Mouse (Mus musculus) embryonic facial prominence, embryonic 13.5 days (tissue): ENCODE results near the gene Irf2. TPM values are rescaled to one million over a fixed set of nuclear protein-coding genes. Genes with fewer than 3 reads are reported as not detected.
"Not testable (repeated sequence)": the region's sequence is repeated elsewhere in the genome, so short reads cannot be mapped to it uniquely, and the experiment has no call there.

Experiments used
- ATAC-seq: fragments of 200-750 bp; cut with Nextera tagmentation; 2 replicates; pipeline ENCODE4 v1.8.0; 2017; ENCODE audit warnings: low read depth; ENCODE audit not compliant: insufficient number of reproducible peaks, insufficient read depth, low FRiP score, low TSS enrichment
- H3K27ac ChIP-seq: fragments of 300-500 bp; sonication (generic); 2 replicates; pipeline ENCODE4 v1.5.1; 2015; ENCODE audit warnings: moderate library complexity, mild to moderate bottlenecking, inconsistent platforms
- H3K27me3 ChIP-seq: fragments of 300-500 bp; sonication (generic); 2 replicates; pipeline ENCODE4 v1.6.1; 2015; ENCODE audit warnings: mild to moderate bottlenecking, inconsistent platforms
- H3K36me3 ChIP-seq: fragments of 300-500 bp; sonication (generic); 2 replicates; pipeline ENCODE4 v1.6.1; 2015; ENCODE audit warnings: mild to moderate bottlenecking, inconsistent platforms
- H3K4me1 ChIP-seq: fragments of 300-500 bp; sonication (generic); 2 replicates; pipeline ENCODE4 v1.6.1; 2015; ENCODE audit warnings: inconsistent platforms
- H3K4me2 ChIP-seq: fragments of 300-500 bp; sonication (generic); 2 replicates; pipeline ENCODE4 v1.6.1; 2015; ENCODE audit warnings: moderate library complexity, mild to moderate bottlenecking, inconsistent platforms
- H3K4me3 ChIP-seq: fragments of 300-500 bp; sonication (generic); 2 replicates; pipeline ENCODE4 v1.5.1; 2015; ENCODE audit warnings: mild to moderate bottlenecking, inconsistent platforms
- H3K9ac ChIP-seq: fragments of 300-500 bp; sonication (generic); 2 replicates; pipeline ENCODE4 v1.6.1; 2015; ENCODE audit warnings: mild to moderate bottlenecking, inconsistent platforms
- H3K9me3 ChIP-seq: fragments of 300-500 bp; sonication (generic); 2 replicates; pipeline ENCODE4 v1.6.1; 2016; ENCODE audit warnings: inconsistent platforms
- WGBS: fragments of 180-500 bp; shearing (Covaris S2); methylation state at CpG from one replicate; pipeline ENCODE4 v1.1.7; 2015; ENCODE audit warnings: mixed read lengths; 5-methylcytosine and 5-hydroxymethylcytosine counted together
- polyA plus RNA-seq: library from polyadenylated mRNA; unstranded; fragments of >200 nt; fragmentation: Nextera tagmentation; extraction: Ambion mirVana; gene quantifications from 2 replicates; pipeline ENCODE4 v1.2.1, GENCODE M21; 2015

Irf2 gene
- polyA plus RNA-seq, 1 experiment from 2014 or later = 30.0 TPM

GRCm38 (mm10) chr8:46729671-46730070 is 9.9 kb upstream of the Irf2 start:
- 82% methylated on average over 1 of the region's 1 CpGs for WGBS
- H3K4me3 ChIP-seq = not testable (repeated sequence)

GRCm38 (mm10) chr8:46732381-46732915 is 7.1 kb upstream of the Irf2 start:
- Histone ChIP-seq H3K4me1 (no peaks in the 10 kb centered on the region; the same call in 1 of the 2 replicates), H3K9ac (no peak overlapping the region), H3K27me3 (no peaks in the 10 kb centered on the region), H3K4me2 (no peak overlapping the region), H3K9me3 (peaks cover 4% of the 10 kb centered on the region; the same call in 1 of the 2 replicates), H3K36me3 (no peaks in the 10 kb centered on the region; the same call in 1 of the 2 replicates), H3K27ac (no peak overlapping the region), H3K4me3 (no peak overlapping the region)
- ATAC-seq = no peak
- WGBS = 76% methylated on average over 7 of the region's 7 CpGs

More at GRCm38 (mm10) chr8:46729671-46730070, 9.9 kb upstream of the Irf2 start:
- not testable (repeated sequence) for H3K36me3 ChIP-seq, H3K4me1 ChIP-seq, H3K27ac ChIP-seq, H3K4me2 ChIP-seq, ATAC-seq, H3K9ac ChIP-seq, H3K9me3 ChIP-seq, H3K27me3 ChIP-seq

GRCm38 (mm10) chr8:46733603-46734002 is 5.9 kb upstream of the Irf2 start:
- H3K27me3 ChIP-seq = no peaks in the 10 kb centered on the region
- H3K36me3 ChIP-seq = no peaks in the 10 kb centered on the region; the same call in 1 of the 2 replicates
- H3K4me1 ChIP-seq = peaks cover 9% of the 10 kb centered on the region
- H3K9me3 ChIP-seq = peaks cover 4% of the 10 kb centered on the region; the same call in 1 of the 2 replicates
- H3K9ac ChIP-seq = no peak overlapping the region
- WGBS = 72% methylated on average over 8 of the region's 8 CpGs
- ATAC-seq = no peak
- H3K4me3 ChIP-seq = no peak overlapping the region
- H3K27ac ChIP-seq = no peak overlapping the region
- no peak overlapping the region for H3K4me2 ChIP-seq

- no peak overlapping the region for H3K27ac ChIP-seq
- no peak for ATAC-seq
- H3K4me2 ChIP-seq = no peak overlapping the region
- no peaks in the 10 kb centered on the region; the same call in 1 of the 2 replicates for H3K36me3 ChIP-seq
- 73% methylated on average over 11 of the region's 11 CpGs for WGBS
- no peak overlapping the region for H3K4me3 ChIP-seq
- H3K9me3 ChIP-seq = peaks cover 4% of the 10 kb centered on the region; the same call in 1 of the 2 replicates
- no peak overlapping the region for H3K9ac ChIP-seq
- no peaks in the 10 kb centered on the region for H3K27me3 ChIP-seq
- H3K4me1 ChIP-seq = peaks cover 11% of the 10 kb centered on the region
Measured at GRCm38 (mm10) chr8:46735505-46735904, 4.0 kb upstream of the Irf2 start.

GRCm38 (mm10) chr8:46736260-46736659 is 3.3 kb upstream of the Irf2 start:
- ATAC-seq = no peak
- WGBS = 77% methylated on average over 3 of the region's 3 CpGs
- H3K9ac ChIP-seq = no peak overlapping the region

GRCm38 (mm10) chr8:46737421-46737820 is 2.1 kb upstream of the Irf2 start:
- ATAC-seq = no peak
- no peaks in the 10 kb centered on the region for H3K27me3 ChIP-seq
- H3K4me2 ChIP-seq = no peak overlapping the region
- peaks cover 4% of the 10 kb centered on the region; the same call in 1 of the 2 replicates for H3K9me3 ChIP-seq
- no peaks in the 10 kb centered on the region; the same call in 1 of the 2 replicates for H3K36me3 ChIP-seq
- WGBS = 89% methylated on average over 10 of the region's 10 CpGs
- no peak overlapping the region for H3K9ac ChIP-seq
- H3K4me1 ChIP-seq = peaks cover 21% of the 10 kb centered on the region
- H3K27ac ChIP-seq = no peak overlapping the region
- H3K4me3 ChIP-seq = no peak overlapping the region

More at GRCm38 (mm10) chr8:46736260-46736659, 3.3 kb upstream of the Irf2 start:
- Histone ChIP-seq H3K9me3 (peaks cover 4% of the 10 kb centered on the region; the same call in 1 of the 2 replicates), H3K27me3 (no peaks in the 10 kb centered on the region), H3K4me2 (no peak overlapping the region), H3K36me3 (no peaks in the 10 kb centered on the region; the same call in 1 of the 2 replicates), H3K4me1 (peaks cover 11% of the 10 kb centered on the region), H3K4me3 (no peak overlapping the region), H3K27ac (no peak overlapping the region)

- Histone ChIP-seq H3K36me3 (no peaks in the 10 kb centered on the region; the same call in 1 of the 2 replicates), H3K4me2 (peak overlapping the region; percentile 81), H3K27ac (no peak overlapping the region), H3K4me1 (peaks cover 25% of the 10 kb centered on the region), H3K27me3 (no peaks in the 10 kb centered on the region), H3K4me3 (no peak overlapping the region), H3K9me3 (peaks cover 4% of the 10 kb centered on the region; the same call in 1 of the 2 replicates), H3K9ac (no peak overlapping the region)
- ATAC-seq = no peak
- WGBS = 71% methylated on average over 3 of the region's 3 CpGs
Measured at GRCm38 (mm10) chr8:46737907-46738306, 1.6 kb upstream of the Irf2 start.

- peaks cover 4% of the 10 kb centered on the region; the same call in 1 of the 2 replicates for H3K9me3 ChIP-seq
- ATAC-seq = no peak
- no peaks in the 10 kb centered on the region; the same call in 1 of the 2 replicates for H3K36me3 ChIP-seq
- 24% methylated on average over 5 of the region's 5 CpGs for WGBS
- H3K27me3 ChIP-seq = no peaks in the 10 kb centered on the region
- peak overlapping the region; percentile 81 for H3K4me2 ChIP-seq
- H3K27ac ChIP-seq = peak overlapping the region; percentile 93
- H3K4me1 ChIP-seq = peaks cover 26% of the 10 kb centered on the region
- H3K4me3 ChIP-seq = peak overlapping the region; percentile 96
- peak overlapping the region; percentile 99; the same call in 1 of the 2 replicates for H3K9ac ChIP-seq
Measured at GRCm38 (mm10) chr8:46738601-46739000, 931 bp upstream of the Irf2 start.

- Histone ChIP-seq H3K9ac (peak overlapping the region; percentile 99), H3K27me3 (no peaks in the 10 kb centered on the region), H3K4me2 (peak overlapping the region; percentile 81), H3K4me1 (peaks cover 26% of the 10 kb centered on the region), H3K9me3 (peaks cover 4% of the 10 kb centered on the region; the same call in 1 of the 2 replicates), H3K27ac (peak overlapping the region; percentile 93), H3K4me3 (peak overlapping the region; percentile 96), H3K36me3 (no peaks in the 10 kb centered on the region; the same call in 1 of the 2 replicates)
- no peak for ATAC-seq
- under 1% methylated on average over 22 of the region's 22 CpGs for WGBS
Measured at GRCm38 (mm10) chr8:46739956-46740512, 502 bp downstream of the Irf2 start.

- Histone ChIP-seq H3K4me3 (peak overlapping the region; percentile 96), H3K36me3 (no peaks in the 10 kb centered on the region; the same call in 1 of the 2 replicates), H3K27me3 (no peaks in the 10 kb centered on the region), H3K4me1 (peaks cover 26% of the 10 kb centered on the region), H3K9ac (peak overlapping the region; percentile 99), H3K9me3 (peaks cover 4% of the 10 kb centered on the region; the same call in 1 of the 2 replicates), H3K4me2 (peak overlapping the region; percentile 81), H3K27ac (peak overlapping the region; percentile 93)
- WGBS = under 1% methylated on average over 79 of the region's 97 CpGs
- ATAC-seq = peak; percentile 43
Measured at GRCm38 (mm10) chr8:46740513-46741280, 1.2 kb downstream of the Irf2 start.

GRCm38 (mm10) chr8:46741281-46741791 is 1.8 kb downstream of the Irf2 start:
- Histone ChIP-seq H3K9ac (peak overlapping the region; percentile 99), H3K9me3 (peaks cover 3% of the 10 kb centered on the region; the same call in 1 of the 2 replicates), H3K27ac (peak overlapping the region; percentile 93)

More at GRCm38 (mm10) chr8:46741281-46741791, 1.8 kb downstream of the Irf2 start:
- Histone ChIP-seq H3K4me1 (peaks cover 26% of the 10 kb centered on the region), H3K4me3 (peak overlapping the region; percentile 96), H3K36me3 (no peaks in the 10 kb centered on the region; the same call in 1 of the 2 replicates), H3K27me3 (no peaks in the 10 kb centered on the region), H3K4me2 (peak overlapping the region; percentile 81)
- under 1% methylated on average over 28 of the region's 28 CpGs for WGBS
- no peak; the same call in none of the 2 replicates for ATAC-seq
